ENCODE assay signal across 19 mouse cellular contexts in genomic region chr17:43025048-43025447, GRCm38 (mm10). TPM values are rescaled to one million over a fixed set of nuclear protein-coding genes. Genes with fewer than 3 reads are reported as not detected.
DNase-seq lines count a peak whose midpoint lies in the region; ATAC-seq and TF ChIP-seq lines count a peak whose summit lies in the region.
"Had no signal": no experiment of that assay in that cellular context is flagged by ENCODE, and none has a peak within 500 bp of the region (broad histone marks: within the 10 kb centered on the region; RNA-seq: fewer than 3 reads in every experiment).

No protein-coding gene starts in this region.

- H3K9ac ChIP-seq in intestine, embryonic 15.5 days, result no peak overlapping the region
- no peak overlapping the region for H3K9ac ChIP-seq in intestine, postnatal 0 days (ENCODE audit: low read depth, low read length)
- peak overlapping the region; percentile 4; the same call in 1 of the 2 replicates for H3K9ac ChIP-seq in liver, embryonic 11.5 days (ENCODE audit: low read depth, low read length)
- H3K9ac ChIP-seq: midbrain, embryonic 15.5 days had no signal

- 87% methylated on average over 6 of the region's 6 CpGs for WGBS in intestine, embryonic 15.5 days
- 76% methylated on average over 6 of the region's 6 CpGs for WGBS in intestine, postnatal 0 days
- WGBS in liver, embryonic 11.5 days, result 52% methylated on average over 6 of the region's 6 CpGs

- TF ChIP-seq CTCF in intestine, postnatal 0 days (IDR thresholded peaks at IDR 0.05; ENCODE audit: low read depth), result no peak

- no peaks in the 10 kb centered on the region for H3K36me3 ChIP-seq in intestine, embryonic 15.5 days
- H3K36me3 ChIP-seq in intestine, postnatal 0 days (ENCODE audit: control insufficient read depth, insufficient read depth), result no peaks in the 10 kb centered on the region
- H3K36me3 ChIP-seq in liver, embryonic 11.5 days (ENCODE audit: control insufficient read depth, insufficient read depth, low read length), result peaks cover under 1% of the 10 kb centered on the region; the same call in 1 of the 2 replicates
- H3K36me3 ChIP-seq: midbrain, embryonic 15.5 days had no signal

- H3K4me1 ChIP-seq in intestine, embryonic 15.5 days (replicated peaks), result no peaks in the 10 kb centered on the region
- no peaks in the 10 kb centered on the region for H3K4me1 ChIP-seq in intestine, postnatal 0 days (replicated peaks; ENCODE audit: control insufficient read depth, insufficient read depth, low read length)
- peaks cover 24% of the 10 kb centered on the region for H3K4me1 ChIP-seq in liver, embryonic 11.5 days (replicated peaks; ENCODE audit: control insufficient read depth, insufficient read depth, low read length)

- DNase-seq in c-Kit-positive CD71-positive TER-119-positive erythroid progenitor cells, embryonic 14.5 days (ENCODE audit: low spot score), result peak; percentile 88
- no peak for DNase-seq in liver, embryonic 11.5 days (ENCODE audit: low spot score)
- no peak for DNase-seq in thymus, postnatal 10 days (ENCODE audit: low spot score in 2 of 2)
- DNase-seq in layer of hippocampus, adult 18-20 months (ENCODE audit: low spot score in 2 of 2), result no peak
- DNase-seq: adrenal gland, postnatal 10 days; B cell, adult 2 months; cerebellum, adult 8-10 months; gastrocnemius, postnatal 14 days; heart, adult 2 months; layer of hippocampus, postnatal 36 days; left cerebral cortex, postnatal 4 days; lung, adult 18-20 months; spleen, adult 18-20 months had no signal

- H3K4me3 ChIP-seq in intestine, embryonic 15.5 days (replicated peaks), result no peak overlapping the region
- H3K4me3 ChIP-seq in intestine, postnatal 0 days (ENCODE audit: low read depth, low read length), result no peak overlapping the region
- no peak overlapping the region for H3K4me3 ChIP-seq in liver, embryonic 11.5 days (ENCODE audit: low read depth, low read length)
- H3K4me3 ChIP-seq: heart, adult 2 months; midbrain, embryonic 15.5 days had no signal

- H3K9me3 ChIP-seq in intestine, embryonic 15.5 days, result no peaks in the 10 kb centered on the region
- no peaks in the 10 kb centered on the region for H3K9me3 ChIP-seq in intestine, postnatal 0 days (ENCODE audit: control insufficient read depth)
- H3K9me3 ChIP-seq in liver, embryonic 11.5 days (ENCODE audit: control insufficient read depth, low read length), result no peaks in the 10 kb centered on the region
- H3K9me3 ChIP-seq: midbrain, embryonic 15.5 days had no signal

- no peak overlapping the region for H3K4me2 ChIP-seq in intestine, embryonic 15.5 days (replicated peaks)
- no peak overlapping the region for H3K4me2 ChIP-seq in intestine, postnatal 0 days (replicated peaks; ENCODE audit: low read depth)
- H3K4me2 ChIP-seq in liver, embryonic 11.5 days, result peak overlapping the region; percentile 41
- H3K4me2 ChIP-seq: midbrain, embryonic 15.5 days had no signal

- H3K27ac ChIP-seq in intestine, embryonic 15.5 days, result no peak overlapping the region
- no peak overlapping the region for H3K27ac ChIP-seq in intestine, postnatal 0 days (ENCODE audit: low read depth, low read length)
- H3K27ac ChIP-seq in liver, embryonic 11.5 days (ENCODE audit: low read depth, low read length), result peak overlapping the region; percentile 83
- H3K27ac ChIP-seq: heart, adult 2 months; hindbrain, postnatal 0 days; macrophage; midbrain, embryonic 15.5 days had no signal

- no peaks in the 10 kb centered on the region for H3K27me3 ChIP-seq in intestine, embryonic 15.5 days (replicated peaks)
- H3K27me3 ChIP-seq in intestine, postnatal 0 days (replicated peaks; ENCODE audit: control insufficient read depth, insufficient read depth, low read length), result no peaks in the 10 kb centered on the region
- no peaks in the 10 kb centered on the region for H3K27me3 ChIP-seq in liver, embryonic 11.5 days (replicated peaks; ENCODE audit: control insufficient read depth, insufficient read depth, low read length)
- H3K27me3 ChIP-seq: midbrain, embryonic 15.5 days had no signal

- ATAC-seq in intestine, embryonic 15.5 days, result peak; percentile 63; the same call in 1 of the 2 replicates
- ATAC-seq in intestine, postnatal 0 days, result no peak
- peak; percentile 98 for ATAC-seq in liver, embryonic 11.5 days (replicated peaks; ENCODE audit: low FRiP score)
- ATAC-seq in megakaryocyte-erythroid progenitor cell, adult 5-6 weeks (replicated peaks; ENCODE audit: low FRiP score, low TSS enrichment, poor library complexity, severe bottlenecking), result peak; percentile 65
- ATAC-seq: hindbrain, postnatal 0 days; midbrain, embryonic 15.5 days had no signal

RNA-seq across cellular contexts. Expression of gene Tnfrsf21, which starts 8.7 kb away (rescaled TPM):
- polyA plus RNA-seq in intestine, embryonic 15.5 days (2015; fragmentation: Nextera tagmentation; extraction: Ambion mirVana), result 15.6 and 16.5 TPM in 2 replicates
- polyA plus RNA-seq in intestine, postnatal 0 days (2015; fragmentation: Nextera tagmentation; extraction: Ambion mirVana), result 9.0 and 10.0 TPM in 2 replicates
- 30.8 and 36.0 TPM in 2 replicates for polyA plus RNA-seq in liver, embryonic 11.5 days (2014; fragmentation: Nextera tagmentation; extraction: Ambion mirVana)
- total RNA-seq in megakaryocyte-erythroid progenitor cell, adult 5-6 weeks (2014; fragmentation: Nextera tagmentation), result 17.2 and 20.5 TPM in 2 replicates
- total RNA-seq in megakaryocyte-erythroid progenitor cell, adult 5-6 weeks (2017), result 19.2 and 23.6 TPM in 2 replicates
- total RNA-seq in layer of hippocampus, adult 18-20 months (2021), result 100 to 1,000 TPM; 122 to 124 TPM
